Mouse (Mus musculus) gastrocnemius, adult 8-10 months (tissue): ENCODE data around the gene Zfp592. TPM values are rescaled to one million over a fixed set of nuclear protein-coding genes. Genes with fewer than 3 reads are reported as not detected.

Source experiments
- DNase-seq, 2 experiments: peaks; one replicate each; pipeline ENCODE4 v3.0.0; 2022; ENCODE audit warnings: low spot score in 2 of 2
- total RNA-seq, 4 experiments: library from RNA; stranded (reverse); gene quantifications; 2 replicates each; pipeline ENCODE4 v1.2.4; 2022

Gene Zfp592
- total RNA-seq, 4 experiments from 2014 or later: 9.1 to 14.1 (median 12.1) TPM

GRCm38 (mm10) chr7:81057901-81058711 lies 64.6 kb downstream of the Zfp592 start:
- peak in 1 of 2 experiments; percentile 15 for DNase-seq

DNA sequence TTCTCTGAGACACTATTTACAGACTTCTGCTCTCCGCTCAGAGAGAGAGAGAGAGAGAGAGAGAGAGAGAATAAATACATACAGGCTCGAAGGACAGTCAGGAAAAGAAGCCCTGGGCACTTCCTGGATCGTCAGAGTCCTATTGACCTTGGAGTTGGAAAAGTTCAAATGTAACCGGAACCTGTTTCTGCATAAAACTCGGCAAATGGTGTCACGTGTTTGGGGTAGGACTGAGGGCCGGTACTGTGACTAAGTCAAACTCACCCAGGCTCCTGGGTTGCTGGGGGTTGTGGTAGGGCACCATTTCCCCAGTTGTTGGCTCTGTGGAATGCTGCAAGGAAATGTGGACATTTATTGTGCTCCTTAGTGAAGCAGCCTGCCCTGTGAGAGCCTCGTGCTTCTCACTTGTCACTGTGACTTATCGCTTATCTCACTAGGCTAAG lies 65.3 kb downstream of the Zfp592 start:
- DNase-seq: peak in 1 of 2 experiments; percentile 30

DNA sequence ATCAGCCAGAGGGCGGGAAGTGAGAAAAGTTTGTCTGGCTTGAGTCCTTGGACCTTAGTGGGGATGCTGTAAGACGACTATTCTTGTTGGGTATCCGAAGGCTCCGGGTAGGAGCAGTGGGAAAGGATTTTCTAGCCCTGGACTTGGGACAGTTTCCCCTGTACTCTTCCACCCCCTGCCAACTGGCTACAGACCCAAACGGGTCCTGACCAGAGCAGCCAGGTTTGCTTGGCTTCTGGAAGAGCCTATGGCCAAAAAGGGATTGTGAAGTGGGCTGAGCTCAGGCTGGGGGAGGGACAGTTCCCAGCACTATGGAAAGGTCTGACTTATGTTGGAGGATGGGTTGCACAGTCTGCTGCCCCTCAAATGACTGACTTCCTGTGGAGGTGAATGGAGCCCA lies 65.9 kb downstream of the Zfp592 start:
- peak in 1 of 2 experiments; percentile 35 for DNase-seq

DNA sequence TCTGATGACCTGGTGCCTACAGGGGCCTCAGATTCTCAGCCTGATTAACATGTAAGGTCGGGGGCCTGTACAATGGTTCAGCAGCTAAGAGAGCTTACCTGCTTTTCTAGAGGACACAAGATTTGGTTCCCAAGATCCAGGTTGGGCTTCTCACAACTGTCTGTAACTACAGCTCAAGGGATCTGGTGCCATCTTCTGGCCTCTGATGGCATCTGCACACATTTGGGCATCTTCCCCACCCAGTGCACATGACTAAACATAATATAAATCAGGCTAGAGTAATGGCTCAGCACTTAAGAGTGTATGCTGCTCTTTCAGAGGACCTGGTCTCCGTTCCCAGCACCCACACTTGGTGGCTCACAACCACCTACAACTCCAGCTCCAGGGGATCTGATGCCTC lies 67.4 kb downstream of the Zfp592 start:
- peak in 1 of 2 experiments; percentile 40 for DNase-seq

DNA sequence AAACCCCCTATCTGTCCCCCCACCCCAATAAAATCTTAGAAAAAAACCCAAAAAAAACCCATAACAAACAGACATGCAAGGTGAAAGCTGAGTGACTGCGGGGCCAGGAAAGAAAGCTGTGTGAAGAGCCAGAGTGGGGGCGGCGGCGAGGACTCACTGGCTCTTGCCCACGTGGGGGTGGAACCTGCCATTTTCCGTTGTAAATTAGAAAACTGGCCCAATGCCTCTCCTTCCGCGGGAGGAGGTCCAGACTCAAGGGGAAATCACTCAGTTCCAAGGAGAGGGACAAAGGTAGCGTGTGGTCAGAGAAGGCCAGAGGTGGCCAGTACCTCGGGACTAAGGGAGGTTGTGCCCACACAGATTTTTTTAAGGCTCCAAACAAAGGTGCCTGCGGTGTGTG lies 68.5 kb downstream of the Zfp592 start:
- DNase-seq: peak in 1 of 2 experiments; percentile 41

DNA sequence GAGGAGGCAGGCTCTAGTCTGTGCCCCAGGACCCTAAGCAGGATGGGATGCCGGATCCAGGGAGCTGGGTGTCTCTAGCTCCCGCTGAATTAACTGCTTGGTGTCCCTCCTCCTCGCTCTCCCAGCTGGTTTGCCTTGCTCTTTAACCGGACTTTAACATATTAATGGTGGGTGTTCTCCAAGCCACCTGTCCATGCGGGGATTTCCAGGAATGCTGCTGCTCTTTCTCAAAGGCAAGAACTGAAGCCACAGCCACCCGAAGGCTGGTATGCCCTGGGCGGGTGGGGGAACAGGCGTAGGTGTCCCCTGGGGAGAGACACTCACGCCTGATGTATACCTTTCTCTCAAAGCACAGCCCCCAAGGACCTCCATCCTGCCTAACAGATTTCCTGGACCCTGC lies 69.9 kb downstream of the Zfp592 start:
- DNase-seq: no peak

- no peak for DNase-seq
Observed at GRCm38 (mm10) chr7:81066714-81067113, 73.2 kb downstream of the Zfp592 start.

DNA sequence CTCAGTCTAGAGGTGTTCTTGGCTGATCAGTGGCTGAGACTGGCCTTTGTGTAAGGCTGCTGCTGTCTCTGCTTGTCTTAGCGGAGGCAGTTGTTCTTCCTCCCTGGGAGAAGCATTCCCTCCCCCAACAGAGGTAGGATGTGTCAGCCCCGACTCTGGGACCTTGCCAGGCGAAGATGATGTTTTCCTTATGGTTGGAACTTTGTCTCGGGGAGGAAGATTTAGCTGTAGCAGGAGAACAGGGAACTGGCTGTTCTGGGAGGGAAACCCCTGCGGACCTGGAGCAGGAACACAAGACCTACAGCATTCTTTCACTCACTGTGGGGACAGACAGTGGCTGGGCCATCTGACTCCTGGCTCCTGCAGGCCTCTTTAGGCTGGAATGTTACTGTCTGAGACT lies 79.0 kb downstream of the Zfp592 start:
- DNase-seq: peak; percentile 61 to 74

DNA sequence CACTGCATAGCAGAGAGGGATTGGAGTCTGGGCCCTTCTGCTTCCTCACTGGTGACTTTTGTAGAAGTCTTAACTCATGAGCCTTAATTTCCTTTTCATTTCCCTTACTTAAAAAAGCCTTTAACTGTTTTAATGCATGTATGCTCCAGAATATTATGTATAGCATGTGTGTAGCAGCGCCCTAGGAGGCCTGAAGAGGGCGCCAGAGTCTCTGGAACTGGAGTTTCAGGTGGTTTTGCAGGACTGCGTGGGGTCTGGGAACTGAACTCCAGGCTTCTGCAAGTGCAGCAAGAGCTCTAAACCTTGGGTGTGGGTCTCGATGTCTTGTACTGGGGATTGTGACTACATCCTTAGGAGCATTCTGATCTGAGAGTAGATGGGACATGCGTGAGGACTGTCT lies 79.8 kb downstream of the Zfp592 start:
- no peak for DNase-seq

- DNase-seq: peak; percentile 61 to 77
Observed at GRCm38 (mm10) chr7:81074546-81074945, 81.1 kb downstream of the Zfp592 start.

DNA sequence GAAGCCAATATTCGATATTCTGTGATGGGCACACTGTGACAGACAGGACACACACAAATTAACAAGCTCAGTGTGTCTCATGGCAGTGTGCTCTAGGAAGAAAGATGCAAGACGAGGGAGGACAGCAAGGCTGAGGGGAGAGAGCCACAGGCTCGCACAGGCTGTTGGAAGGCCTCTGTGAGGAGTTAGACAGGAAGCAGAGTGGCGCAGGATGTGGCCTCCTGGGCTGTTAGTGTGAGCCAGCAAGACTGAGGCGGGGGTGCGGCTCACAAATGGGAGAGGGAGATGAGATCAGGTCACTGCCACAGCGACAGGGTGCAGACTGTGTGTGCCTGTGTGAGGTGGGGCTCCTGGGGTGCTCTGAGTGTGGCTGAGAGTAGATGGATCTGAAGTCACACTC lies 81.8 kb downstream of the Zfp592 start:
- no peak for DNase-seq

- DNase-seq: no peak
Observed at GRCm38 (mm10) chr7:81075732-81076131, 82.3 kb downstream of the Zfp592 start.

DNA sequence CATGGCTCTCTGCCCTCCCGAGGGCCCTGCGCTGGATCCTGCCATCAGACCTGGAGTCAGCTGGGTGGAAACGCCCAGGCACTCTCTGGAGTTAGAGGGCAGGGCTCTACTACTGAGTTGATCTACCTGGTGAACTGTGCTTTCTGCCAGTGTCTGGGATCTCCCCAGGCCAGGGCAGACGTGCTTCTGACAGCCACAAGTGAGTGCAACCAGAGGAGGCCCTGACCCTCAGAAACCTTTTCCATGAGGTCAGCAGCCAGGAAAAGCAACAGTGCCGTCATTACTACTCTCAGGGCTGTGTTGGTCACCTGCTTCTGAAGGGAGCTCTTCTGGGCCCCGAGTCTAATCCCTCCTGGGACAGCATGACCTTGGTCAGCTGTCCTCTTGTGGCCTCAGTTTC lies 83.5 kb downstream of the Zfp592 start:
- peak in 1 of 2 experiments; percentile 45 for DNase-seq

- DNase-seq: no peak
Observed at GRCm38 (mm10) chr7:81078740-81079139, 85.3 kb downstream of the Zfp592 start.

GRCm38 (mm10) chr7:81093420-81093965 lies 100.0 kb downstream of the Zfp592 start:
- DNase-seq: no peak

GRCm38 (mm10) chr7:81094104-81094757 lies 100.8 kb downstream of the Zfp592 start:
- DNase-seq: no peak

Other genes starting within 250 kb of the Zfp592 start
- 10 to 100 TPM in 2 of 4 experiments, 1 to 10 TPM in 2; 6.3 to 12.7 (median 10.6) TPM for gene Iqgap1, start 167.7 kb upstream of the Zfp592 start, total RNA-seq
- gene Zscan2, start 132.8 kb upstream of the Zfp592 start, total RNA-seq: 1 to 10 TPM; 1.8 to 2.4 (median 2.0) TPM
- gene Wdr73, start 92.4 kb upstream of the Zfp592 start, total RNA-seq: 1 to 10 TPM; 2.4 to 6.0 (median 3.8) TPM
- 1 to 10 TPM; 2.4 to 5.0 (median 4.0) TPM for gene Nmb, start 88.6 kb upstream of the Zfp592 start, total RNA-seq
- gene Sec11a, start 45.9 kb upstream of the Zfp592 start, total RNA-seq: 10 to 100 TPM; 24.9 to 33.7 (median 25.5) TPM
- 100 to 1,000 TPM; 273 to 345 (median 299) TPM for gene Alpk3, start 63.9 kb downstream of the Zfp592 start, total RNA-seq
- gene Slc28a1, start 121.1 kb downstream of the Zfp592 start, total RNA-seq: under 1 TPM; 0.07 to 0.25 (median 0.14) TPM
- 10 to 100 TPM in 2 of 4 experiments, 1 to 10 TPM in 2; 9.0 to 12.5 (median 9.9) TPM for gene Pde8a, start 219.9 kb downstream of the Zfp592 start, total RNA-seq